Mouse (Mus musculus): ENCODE measurements around the gene Il22ra1.

Il22ra1 gene

GRCm38 (mm10) chr4:135770611-135771305 lies 42.8 kb downstream of the Il22ra1 start:
- 92% methylated on average over 18 of the region's 18 CpGs for WGBS

- 90% methylated on average over 6 of the region's 6 CpGs for WGBS
Observed at GRCm38 (mm10) chr4:135771592-135771991, 43.6 kb downstream of the Il22ra1 start.

DNA sequence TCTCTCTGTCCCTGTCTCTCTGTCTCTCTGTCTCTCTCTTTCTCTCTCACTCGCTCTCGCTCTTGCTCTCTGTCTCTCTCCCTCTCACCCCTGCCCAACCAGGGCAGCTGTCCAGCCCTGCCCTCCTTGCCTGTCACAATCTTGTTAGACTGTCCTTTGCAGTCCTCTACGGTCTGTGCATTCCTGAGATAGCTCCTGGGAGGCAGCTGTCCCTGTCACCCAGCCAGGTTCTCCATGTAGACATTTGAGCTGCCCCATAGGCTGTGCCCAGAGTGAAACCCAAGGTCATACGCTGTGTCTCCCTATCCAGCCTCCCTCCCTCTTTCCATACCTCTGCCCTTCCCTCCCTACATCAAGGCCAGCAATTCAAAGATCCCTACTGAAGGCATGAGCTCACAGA lies 44.7 kb downstream of the Il22ra1 start:
- 87% methylated on average over 4 of the region's 4 CpGs for WGBS

- WGBS: 69% methylated on average over 8 of the region's 8 CpGs
Observed at GRCm38 (mm10) chr4:135774496-135774895, 46.5 kb downstream of the Il22ra1 start.

GRCm38 (mm10) chr4:135776850-135777249 lies 48.9 kb downstream of the Il22ra1 start:
- WGBS: 94% methylated on average over 4 of the region's 4 CpGs

- whole genome bisulfite sequencing: 86% methylated on average over 9 of the region's 9 CpGs
Observed at GRCm38 (mm10) chr4:135779661-135780060, 51.7 kb downstream of the Il22ra1 start.

GRCm38 (mm10) chr4:135780255-135780654 lies 52.3 kb downstream of the Il22ra1 start:
- 73% methylated on average over 3 of the region's 3 CpGs for WGBS

DNA sequence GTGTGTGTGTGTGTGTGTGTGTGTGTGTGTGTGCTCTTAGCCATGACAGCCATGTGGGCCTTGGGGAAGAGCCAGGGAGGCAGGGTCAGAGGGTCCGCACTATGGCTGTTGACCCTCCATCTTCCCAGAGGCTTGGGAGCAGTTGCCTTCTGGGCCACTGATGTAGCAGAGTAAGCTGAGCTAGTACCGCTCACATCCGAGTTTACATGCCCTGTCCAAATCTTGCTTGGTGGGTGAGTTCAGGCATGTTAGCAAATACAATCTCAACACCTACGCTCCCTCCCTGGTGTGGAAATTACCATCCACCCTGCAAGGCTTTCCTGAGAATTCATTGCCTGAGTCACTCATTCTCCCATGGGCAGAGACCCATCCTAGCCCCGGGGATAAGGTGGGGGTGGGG lies 53.3 kb downstream of the Il22ra1 start:
- WGBS: 79% methylated on average over 5 of the region's 5 CpGs

GRCm38 (mm10) chr4:135786581-135786980 lies 58.6 kb downstream of the Il22ra1 start:
- 93% methylated on average over 5 of the region's 5 CpGs for WGBS

GRCm38 (mm10) chr4:135787271-135787670 lies 59.3 kb downstream of the Il22ra1 start:
- 92% methylated on average over 6 of the region's 6 CpGs for WGBS

DNA sequence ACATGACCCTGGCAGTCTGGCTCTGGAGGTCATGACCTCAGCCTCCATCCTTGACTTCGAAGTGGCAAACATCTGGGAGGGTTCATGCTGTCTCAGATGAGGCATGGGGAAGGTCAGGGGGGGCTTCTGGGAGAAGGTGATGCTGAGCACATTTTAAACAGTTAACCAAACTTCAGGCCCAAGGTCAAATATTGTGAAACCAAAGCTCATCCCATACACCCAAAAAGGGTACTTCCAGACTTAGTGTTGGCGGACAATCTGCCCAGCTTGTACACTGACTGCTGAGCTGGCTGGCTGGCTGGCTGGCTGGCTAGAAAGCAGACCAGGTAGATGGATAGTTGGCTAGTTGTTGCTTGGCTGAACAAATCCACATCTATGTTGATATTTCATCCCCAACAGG lies 61.2 kb downstream of the Il22ra1 start:
- WGBS: 73% methylated on average over 2 of the region's 2 CpGs

DNA sequence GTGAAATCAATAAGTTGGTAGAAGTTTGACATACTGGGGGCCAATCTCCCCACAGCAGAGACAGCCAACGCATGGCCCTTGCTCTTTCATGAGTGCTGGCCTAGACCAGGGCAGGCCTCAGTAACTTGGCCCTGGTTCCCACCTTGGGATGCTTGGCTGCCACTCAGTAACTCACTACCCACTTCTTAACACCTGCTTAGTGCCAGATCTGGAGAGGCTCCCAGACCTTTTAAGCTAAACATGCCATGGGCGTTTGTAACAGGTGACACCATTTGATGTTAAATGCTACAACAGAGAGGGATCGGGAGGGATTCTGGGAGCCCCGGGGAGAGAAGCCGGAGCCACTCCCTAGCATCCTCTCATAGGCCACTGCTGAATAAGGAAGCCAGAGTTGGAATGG lies 64.8 kb downstream of the Il22ra1 start:
- WGBS: 90% methylated on average over 5 of the region's 5 CpGs

GRCm38 (mm10) chr4:135797931-135798330 lies 70.0 kb downstream of the Il22ra1 start:
- WGBS: 40% methylated on average over 11 of the region's 11 CpGs

DNA sequence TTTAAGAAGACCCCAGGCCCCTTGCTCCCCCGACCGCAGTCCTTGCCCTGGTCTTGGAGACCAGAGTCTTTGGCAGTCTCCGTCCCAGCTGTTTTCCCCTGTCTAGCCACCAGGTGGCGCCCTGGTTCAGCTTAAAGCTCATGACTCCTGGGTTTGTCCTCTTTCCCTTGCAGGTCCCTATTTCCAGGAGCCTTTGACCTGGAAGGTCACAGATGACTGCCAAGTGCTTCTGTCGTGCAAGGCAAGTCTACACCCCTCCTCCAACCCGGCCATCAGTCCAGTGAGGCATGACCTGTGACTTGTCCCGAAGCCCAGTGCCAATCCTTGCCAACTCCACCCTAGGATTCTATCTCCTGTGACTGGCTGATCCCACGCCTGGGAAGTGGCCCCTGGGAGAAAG lies 73.6 kb downstream of the Il22ra1 start:
- WGBS: 16% methylated on average over 8 of the region's 8 CpGs

All from cerebral cortex, adult 2 months (tissue).